Mouse (Mus musculus) neural tube, embryonic 15.5 days (tissue): ENCODE data around the gene Dand5. TPM values are rescaled to one million over a fixed set of nuclear protein-coding genes. Genes with fewer than 3 reads are reported as not detected.

Experiments used
- ATAC-seq: fragments of 200-750 bp; cut with Nextera tagmentation; 2 replicates; pipeline ENCODE4 v1.8.0; 2017; ENCODE audit warnings: mild to moderate bottlenecking, moderate TSS enrichment, moderate library complexity; ENCODE audit not compliant: low FRiP score
- H3K27ac ChIP-seq: fragments of 300-500 bp; sonication (generic); replicated peaks from 2 replicates; pipeline ENCODE4 v1.5.1; 2015; ENCODE audit warnings: mild to moderate bottlenecking, inconsistent platforms
- H3K27me3 ChIP-seq: fragments of 300-500 bp; sonication (generic); replicated peaks from 2 replicates; pipeline ENCODE4 v1.6.1; 2015; ENCODE audit warnings: inconsistent platforms
- H3K36me3 ChIP-seq: fragments of 300-500 bp; sonication (generic); 2 replicates; pipeline ENCODE4 v1.6.1; 2015; ENCODE audit warnings: inconsistent platforms
- H3K4me1 ChIP-seq: fragments of 300-500 bp; sonication (generic); 2 replicates; pipeline ENCODE4 v1.6.1; 2015; ENCODE audit warnings: inconsistent platforms
- H3K4me2 ChIP-seq: fragments of 300-500 bp; sonication (generic); 2 replicates; pipeline ENCODE4 v1.6.1; 2015; ENCODE audit warnings: inconsistent platforms, mild to moderate bottlenecking, moderate library complexity
- H3K4me3 ChIP-seq: fragments of 300-500 bp; sonication (generic); replicated peaks from 2 replicates; pipeline ENCODE4 v1.5.1; 2015; ENCODE audit warnings: mild to moderate bottlenecking, inconsistent platforms
- H3K9ac ChIP-seq: fragments of 300-500 bp; sonication (generic); replicated peaks from 2 replicates; pipeline ENCODE4 v1.6.1; 2015; ENCODE audit warnings: mild to moderate bottlenecking, inconsistent platforms
- H3K9me3 ChIP-seq: fragments of 300-500 bp; sonication (generic); replicated peaks from 2 replicates; pipeline ENCODE4 v1.6.1; 2016; ENCODE audit warnings: inconsistent platforms
- WGBS: fragments of 180-500 bp; shearing (Covaris S2); methylation state at CpG from one replicate; pipeline ENCODE4 v1.1.7; 2015; ENCODE audit warnings: mixed read lengths; 5-methylcytosine and 5-hydroxymethylcytosine counted together
- polyA plus RNA-seq: library from polyadenylated mRNA; unstranded; fragments of >200 nt; fragmentation: Nextera tagmentation; extraction: Ambion mirVana; gene quantifications from 2 replicates; pipeline ENCODE4 v1.2.1, GENCODE M21; 2015

Gene Dand5
- polyA plus RNA-seq, 1 experiment from 2014 or later, result 17.2 TPM

DNA sequence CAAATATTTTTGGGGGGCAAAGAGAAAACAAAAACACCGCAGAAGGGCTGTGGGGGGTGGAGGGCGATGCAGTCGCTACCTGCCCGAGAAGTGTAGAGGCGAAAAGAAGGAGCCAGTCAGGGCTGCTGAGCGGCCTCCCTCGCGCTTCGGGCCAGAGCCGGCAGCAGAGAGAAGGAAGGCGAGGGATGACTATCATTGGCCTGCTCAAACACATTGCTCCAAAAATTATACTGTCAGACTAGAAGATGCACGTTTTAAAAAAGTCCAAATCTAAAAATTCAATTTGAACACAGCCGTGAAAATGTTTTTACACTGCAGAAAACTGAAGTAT, 42.4 kb downstream of the Dand5 start:
- Histone ChIP-seq H3K36me3 (no peaks in the 10 kb centered on the region), H3K4me1 (peaks cover 68% of the 10 kb centered on the region), H3K4me2 (peak overlapping the region; percentile 26), H3K27me3 (peaks cover 83% of the 10 kb centered on the region), H3K9ac (no peak overlapping the region), H3K4me3 (no peak overlapping the region), H3K9me3 (no peaks in the 10 kb centered on the region), H3K27ac (peak overlapping the region; percentile 81)
- WGBS, result 9% methylated on average over 13 of the region's 13 CpGs
- ATAC-seq, result no peak

GRCm38 (mm10) chr8:84779519-84780224, 43.0 kb downstream of the Dand5 start:
- 7% methylated on average over 19 of the region's 19 CpGs for WGBS
- H3K36me3 ChIP-seq, result no peaks in the 10 kb centered on the region
- no peak overlapping the region for H3K4me3 ChIP-seq
- peak overlapping the region; percentile 81 for H3K27ac ChIP-seq
- 0 out of 2 replicates have a peak overlapping the region, but pooled peaks have one; percentile 14 for H3K9ac ChIP-seq
- peaks cover 81% of the 10 kb centered on the region for H3K27me3 ChIP-seq
- peaks cover 67% of the 10 kb centered on the region for H3K4me1 ChIP-seq
- ATAC-seq, result peak; percentile 54; the same call in 1 of the 2 replicates
- H3K9me3 ChIP-seq, result no peaks in the 10 kb centered on the region
- peak overlapping the region; percentile 26 for H3K4me2 ChIP-seq

DNA sequence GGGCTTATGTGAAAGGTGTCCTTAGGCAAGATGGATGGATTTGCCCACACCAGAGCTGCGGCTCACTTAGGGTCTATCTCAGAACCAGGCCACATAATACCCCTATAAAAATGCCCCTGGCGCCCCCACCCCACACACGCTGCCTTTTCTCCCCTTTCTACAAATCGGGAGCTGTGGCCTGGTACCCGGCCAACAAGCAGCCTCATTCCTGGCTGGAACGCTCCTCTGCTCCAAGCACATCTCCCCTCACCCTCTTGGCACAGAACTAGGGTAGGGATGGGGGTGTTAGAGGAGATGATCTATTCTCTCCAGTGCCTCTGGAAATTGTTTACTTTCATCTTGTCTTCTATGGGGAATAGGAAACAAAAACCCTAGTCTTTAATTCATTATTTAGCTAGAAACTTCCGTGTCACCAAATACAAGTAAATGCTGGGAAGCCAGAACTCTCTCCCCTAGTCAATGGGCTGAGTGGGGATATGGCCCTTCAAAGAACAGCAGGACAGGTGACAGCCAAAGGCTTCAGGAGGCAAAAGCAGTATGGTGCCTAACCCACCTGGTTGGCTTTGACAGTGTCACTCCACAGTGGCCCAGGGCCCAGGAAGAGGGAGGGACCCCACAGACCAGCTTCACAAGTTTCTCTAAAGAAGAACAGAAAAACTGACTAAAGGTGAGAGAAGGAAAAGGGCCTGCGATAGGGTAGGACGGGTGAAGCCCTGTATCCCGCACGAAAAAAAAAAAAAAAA, 43.8 kb downstream of the Dand5 start:
- H3K4me1 ChIP-seq, result peaks cover 63% of the 10 kb centered on the region
- H3K36me3 ChIP-seq, result no peaks in the 10 kb centered on the region
- H3K27ac ChIP-seq, result peak overlapping the region; percentile 81
- no peak for ATAC-seq
- 0 out of 2 replicates have a peak overlapping the region, but pooled peaks have one; percentile 26 for H3K4me2 ChIP-seq
- WGBS, result 12% methylated on average over 11 of the region's 11 CpGs
- no peak overlapping the region for H3K4me3 ChIP-seq
- no peaks in the 10 kb centered on the region for H3K9me3 ChIP-seq
- peaks cover 79% of the 10 kb centered on the region for H3K27me3 ChIP-seq
- no peak overlapping the region for H3K9ac ChIP-seq

- no peak overlapping the region for H3K4me3 ChIP-seq
- WGBS, result 37% methylated on average over 10 of the region's 10 CpGs
- H3K4me2 ChIP-seq, result no peak overlapping the region
- peak overlapping the region; percentile 81 for H3K27ac ChIP-seq
- peaks cover 72% of the 10 kb centered on the region for H3K27me3 ChIP-seq
- no peak overlapping the region for H3K9ac ChIP-seq
- H3K36me3 ChIP-seq, result no peaks in the 10 kb centered on the region
- peaks cover 61% of the 10 kb centered on the region for H3K4me1 ChIP-seq
- no peaks in the 10 kb centered on the region for H3K9me3 ChIP-seq
- no peak for ATAC-seq
These were observed 44.6 kb downstream of the Dand5 start for GRCm38 (mm10) chr8:84777899-84778637.

DNA sequence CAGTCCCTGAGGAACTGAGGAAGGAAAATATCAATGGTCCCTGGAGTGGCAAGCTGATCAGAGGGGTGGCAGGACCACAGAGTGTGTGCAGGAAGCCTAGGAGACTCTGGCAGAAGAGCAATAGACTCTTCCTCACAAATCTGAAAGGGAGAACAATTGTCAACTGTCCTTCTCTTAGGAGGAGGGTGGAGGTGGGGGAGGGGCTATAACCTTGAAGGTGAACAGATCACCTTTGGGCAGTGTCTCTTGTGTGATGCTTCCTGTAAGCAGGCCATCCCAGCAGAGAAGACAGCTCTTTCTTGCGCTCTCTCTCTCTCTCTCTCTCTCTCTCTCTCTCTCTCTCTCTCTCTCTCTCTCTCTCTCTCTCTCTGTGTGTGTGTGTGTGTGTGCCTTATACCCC, 46.1 kb downstream of the Dand5 start:
- peaks cover 69% of the 10 kb centered on the region for H3K4me1 ChIP-seq
- peaks cover 68% of the 10 kb centered on the region for H3K27me3 ChIP-seq
- 33% methylated on average over 1 of the region's 1 CpGs for WGBS

DNA sequence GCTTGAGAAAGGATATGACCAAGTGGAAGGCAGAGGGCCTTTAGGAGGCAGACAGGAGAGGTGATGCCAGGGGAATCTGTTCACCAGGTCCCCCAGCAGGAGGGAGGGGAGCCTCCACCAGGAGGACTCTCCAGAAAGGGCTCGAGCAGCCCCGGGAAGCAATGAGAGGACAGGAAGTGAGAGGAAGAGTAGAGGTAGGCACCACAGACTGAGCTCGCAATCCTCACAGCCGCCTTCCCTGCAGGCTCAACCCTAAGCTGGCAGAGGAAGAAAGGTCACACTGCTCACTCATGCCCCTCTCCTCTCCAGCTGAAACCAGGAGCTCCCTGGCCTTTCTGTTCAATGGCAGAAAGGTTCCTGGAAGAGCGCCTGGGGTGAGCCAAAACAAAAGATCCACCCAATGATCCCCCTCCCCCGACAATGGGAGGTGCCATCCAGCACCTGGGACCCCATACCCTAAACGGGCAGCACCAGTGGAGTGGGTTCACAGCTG, 47.0 kb downstream of the Dand5 start:
- 7% methylated on average over 7 of the region's 7 CpGs for WGBS

More for the DNA sequence above, 46.1 kb downstream of the Dand5 start:
- H3K9me3 ChIP-seq, result no peaks in the 10 kb centered on the region
- H3K27ac ChIP-seq, result peak overlapping the region; percentile 90; the same call in 1 of the 2 replicates
- no peak overlapping the region for H3K4me3 ChIP-seq
- H3K4me2 ChIP-seq, result no peak overlapping the region
- H3K36me3 ChIP-seq, result no peaks in the 10 kb centered on the region
- ATAC-seq, result no peak
- no peak overlapping the region for H3K9ac ChIP-seq

DNA sequence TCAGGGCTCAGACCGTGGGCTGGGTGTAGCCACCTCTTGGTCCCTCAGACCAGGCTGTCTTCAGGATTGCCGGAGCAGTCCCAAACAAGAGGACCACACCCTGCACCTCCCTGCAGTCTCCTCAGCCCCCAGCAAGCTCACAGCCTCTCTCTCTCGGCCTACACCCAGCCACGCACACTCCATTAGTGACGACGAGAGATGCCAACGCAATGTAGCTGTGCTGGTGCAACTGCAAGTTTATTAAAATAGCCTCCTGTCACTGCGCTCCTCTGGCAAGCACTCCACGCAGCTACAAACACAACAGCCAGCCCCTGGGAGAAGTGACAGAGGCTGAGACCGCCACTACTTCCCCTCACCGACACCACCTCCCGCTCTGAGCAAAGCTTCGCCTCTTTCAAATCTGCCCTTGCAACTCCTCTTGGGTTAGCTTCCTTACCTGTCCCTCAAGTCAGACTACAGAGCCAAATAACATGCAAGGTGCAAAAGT, 47.5 kb downstream of the Dand5 start:
- no peaks in the 10 kb centered on the region for H3K36me3 ChIP-seq
- peak overlapping the region; percentile 56 for H3K4me2 ChIP-seq
- H3K4me1 ChIP-seq, result peaks cover 71% of the 10 kb centered on the region
- WGBS, result 7% methylated on average over 13 of the region's 13 CpGs
- peak overlapping the region; percentile 90 for H3K27ac ChIP-seq
- no peak overlapping the region for H3K4me3 ChIP-seq
- H3K9me3 ChIP-seq, result no peaks in the 10 kb centered on the region
- ATAC-seq, result no peak
- peak overlapping the region; percentile 11; the same call in 1 of the 2 replicates for H3K9ac ChIP-seq
- peaks cover 73% of the 10 kb centered on the region for H3K27me3 ChIP-seq

More for the DNA sequence above, 47.0 kb downstream of the Dand5 start:
- no peak overlapping the region for H3K4me3 ChIP-seq
- ATAC-seq, result no peak
- peak overlapping the region; percentile 56 for H3K4me2 ChIP-seq
- H3K27me3 ChIP-seq, result peaks cover 69% of the 10 kb centered on the region
- H3K9me3 ChIP-seq, result no peaks in the 10 kb centered on the region
- H3K27ac ChIP-seq, result peak overlapping the region; percentile 90
- H3K36me3 ChIP-seq, result no peaks in the 10 kb centered on the region
- peaks cover 73% of the 10 kb centered on the region for H3K4me1 ChIP-seq
- H3K9ac ChIP-seq, result peak overlapping the region; percentile 11; the same call in 1 of the 2 replicates

GRCm38 (mm10) chr8:84774473-84774911, 48.1 kb downstream of the Dand5 start:
- no peak overlapping the region; the same call in 1 of the 2 replicates for H3K4me3 ChIP-seq

DNA sequence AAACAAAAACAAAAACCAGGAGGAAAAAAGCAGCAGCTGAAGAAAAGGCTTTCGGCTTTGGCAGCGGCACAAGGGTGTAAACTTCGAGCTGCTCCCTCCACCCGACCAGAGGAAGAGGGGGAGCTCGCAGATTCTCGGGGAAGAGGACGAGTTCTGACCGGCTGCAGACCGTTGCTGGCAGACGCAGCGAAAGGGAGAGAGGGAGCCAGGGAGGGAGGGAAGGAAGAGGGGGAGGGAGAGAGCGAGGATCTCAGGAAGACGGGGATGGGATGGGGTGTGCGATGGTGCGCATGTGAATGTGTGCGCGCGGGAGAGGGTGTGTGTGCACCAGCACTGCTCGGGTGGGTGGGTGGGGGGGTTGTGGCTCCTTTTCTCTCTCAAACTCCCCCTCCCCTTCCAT, 48.8 kb downstream of the Dand5 start:
- Histone ChIP-seq H3K9me3 (no peaks in the 10 kb centered on the region), H3K4me2 (peak overlapping the region; percentile 56), H3K9ac (peak overlapping the region; percentile 44), H3K36me3 (no peaks in the 10 kb centered on the region), H3K4me1 (peaks cover 65% of the 10 kb centered on the region), H3K27me3 (peaks cover 74% of the 10 kb centered on the region), H3K27ac (peak overlapping the region; percentile 90), H3K4me3 (peak overlapping the region; percentile 34)
- peak; percentile 89 for ATAC-seq
- under 1% methylated on average over 18 of the region's 19 CpGs for WGBS

More at GRCm38 (mm10) chr8:84774473-84774911, 48.1 kb downstream of the Dand5 start:
- Histone ChIP-seq H3K27me3 (peaks cover 74% of the 10 kb centered on the region), H3K36me3 (no peaks in the 10 kb centered on the region), H3K4me2 (peak overlapping the region; percentile 56), H3K9ac (no peak overlapping the region), H3K27ac (peak overlapping the region; percentile 90), H3K4me1 (peaks cover 69% of the 10 kb centered on the region), H3K9me3 (no peaks in the 10 kb centered on the region)
- peak; percentile 74; the same call in 1 of the 2 replicates for ATAC-seq
- 2% methylated on average over 10 of the region's 10 CpGs for WGBS

DNA sequence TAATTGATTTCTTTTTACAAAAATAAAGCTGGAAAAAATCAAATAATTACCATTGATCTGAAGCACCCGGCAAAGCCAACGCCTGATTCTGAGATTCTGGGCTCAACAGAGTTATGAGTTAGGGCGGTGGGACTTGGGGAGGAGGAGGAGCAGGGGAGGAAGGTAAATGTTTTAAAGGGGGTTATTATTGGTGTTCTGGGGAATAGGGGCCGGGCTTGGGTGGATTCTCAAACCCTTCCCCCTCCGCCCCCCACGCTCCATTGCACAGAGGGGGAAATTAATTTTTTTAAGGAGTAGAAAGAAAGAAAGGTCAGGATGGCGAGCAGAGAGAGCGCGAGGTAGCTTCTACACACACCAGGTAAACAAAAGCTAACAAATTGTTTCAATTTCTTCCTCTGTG, 49.3 kb downstream of the Dand5 start:
- Histone ChIP-seq H3K36me3 (no peaks in the 10 kb centered on the region), H3K4me2 (peak overlapping the region; percentile 56), H3K27ac (peak overlapping the region; percentile 90), H3K27me3 (peaks cover 75% of the 10 kb centered on the region), H3K4me1 (peaks cover 60% of the 10 kb centered on the region), H3K9me3 (no peaks in the 10 kb centered on the region), H3K9ac (peak overlapping the region; percentile 44), H3K4me3 (peak overlapping the region; percentile 34)
- WGBS, result under 1% methylated on average over 9 of the region's 9 CpGs
- ATAC-seq, result no peak

GRCm38 (mm10) chr8:84772628-84773027, 50.0 kb downstream of the Dand5 start:
- H3K4me3 ChIP-seq, result peak overlapping the region; percentile 34
- peak overlapping the region; percentile 90 for H3K27ac ChIP-seq
- peak overlapping the region; percentile 44 for H3K9ac ChIP-seq
- H3K9me3 ChIP-seq, result no peaks in the 10 kb centered on the region
- peak overlapping the region; percentile 56 for H3K4me2 ChIP-seq
- H3K36me3 ChIP-seq, result no peaks in the 10 kb centered on the region
- peaks cover 58% of the 10 kb centered on the region for H3K4me1 ChIP-seq
- no peak for ATAC-seq
- peaks cover 71% of the 10 kb centered on the region for H3K27me3 ChIP-seq
- 3% methylated on average over 3 of the region's 3 CpGs for WGBS
